Mouse (Mus musculus) cerebellum, postnatal 25 days (tissue): Measurements from ENCODE around the gene Gga1.
"Not testable (repeated sequence)": the region's sequence is repeated elsewhere in the genome, so short reads cannot be mapped to it uniquely, and the experiment has no call there.

ENCODE experiments used
- DNase-seq, 2 experiments: peaks; one replicate each; pipeline ENCODE4 v3.0.0; 2021; ENCODE audit warnings: mixed read lengths in 2 of 2

Gga1 gene

DNA sequence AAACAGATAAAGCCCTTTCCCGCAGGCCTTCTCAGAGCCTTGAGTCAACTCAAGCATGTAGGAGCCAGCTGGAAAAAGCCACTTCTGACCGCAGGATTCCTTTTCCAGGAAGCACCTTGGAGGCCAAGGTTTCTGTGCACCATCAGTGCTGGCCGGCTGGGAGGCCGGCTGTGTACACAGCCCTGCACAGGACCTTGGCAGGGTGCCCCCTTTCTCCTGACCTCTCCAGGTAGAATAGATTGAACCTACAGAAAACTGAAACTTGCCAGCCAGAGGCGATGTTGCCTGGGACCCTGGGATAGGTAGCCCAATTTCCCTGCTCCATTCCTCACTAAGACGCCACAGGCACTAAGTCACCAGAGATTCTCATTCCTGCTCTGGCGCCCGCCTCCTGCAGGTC, 31.1 kb upstream of the Gga1 start:
- peak in 1 of 2 experiments; percentile 40 for DNase-seq

- DNase-seq = no peak
Measured at GRCm38 (mm10) chr15:78846352-78846751, 30.6 kb upstream of the Gga1 start.

GRCm38 (mm10) chr15:78846805-78847204, 30.2 kb upstream of the Gga1 start:
- DNase-seq = not testable (repeated sequence)

- peak; percentile 84 to 89 for DNase-seq
Measured at GRCm38 (mm10) chr15:78848467-78848866, 28.5 kb upstream of the Gga1 start.

GRCm38 (mm10) chr15:78849485-78849884, 27.5 kb upstream of the Gga1 start:
- no peak for DNase-seq

DNA sequence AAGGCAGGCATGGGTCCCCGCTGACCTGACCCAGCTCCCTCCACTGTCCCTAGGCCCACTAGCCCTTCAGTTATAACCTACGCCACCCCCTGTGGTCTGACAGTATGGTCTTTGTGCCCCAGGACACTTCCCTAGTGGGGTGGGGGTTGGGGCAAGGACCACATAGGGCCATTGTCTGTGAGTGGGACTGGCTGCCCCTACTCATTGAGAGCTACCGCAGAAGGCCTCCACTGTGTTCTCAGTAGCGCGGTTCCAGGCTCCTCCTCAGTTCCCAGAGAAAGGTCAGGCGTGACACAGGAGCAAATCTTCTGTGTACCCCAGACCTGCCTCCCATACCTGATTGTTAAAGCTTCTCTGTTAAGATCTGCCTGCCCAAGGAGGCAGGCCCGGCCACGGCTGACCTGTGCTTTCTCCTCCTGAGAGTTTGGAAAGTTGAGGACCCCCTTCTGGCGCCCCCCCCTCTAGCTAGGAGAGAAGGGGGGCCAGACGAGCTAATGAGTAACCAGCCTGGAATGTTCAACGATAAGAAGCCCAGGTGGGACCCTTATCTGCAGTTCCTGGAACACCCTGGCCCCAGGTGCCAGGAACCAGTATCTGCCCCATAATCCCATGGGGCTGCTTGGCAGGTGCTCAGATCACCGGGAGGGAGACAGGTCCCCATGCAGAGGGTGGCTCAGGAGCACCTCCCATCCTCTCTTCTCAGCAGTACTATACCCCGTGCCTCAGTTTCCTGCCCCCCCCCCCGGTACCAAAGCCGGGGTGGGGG, 26.7 kb upstream of the Gga1 start:
- DNase-seq = peak in 1 of 2 experiments; percentile 25

- DNase-seq = no peak
Measured at GRCm38 (mm10) chr15:78850944-78851343, 26.0 kb upstream of the Gga1 start.

GRCm38 (mm10) chr15:78851505-78852153, 25.4 kb upstream of the Gga1 start:
- peak; percentile 95 to 97 for DNase-seq

GRCm38 (mm10) chr15:78855303-78855965, 21.6 kb upstream of the Gga1 start, which contains the start of gene Lgals2:
TSS of gene Lgals2 (minus strand) at chr15:78855529.
- no peak for DNase-seq

GRCm38 (mm10) chr15:78857009-78857408, 20.0 kb upstream of the Gga1 start:
- DNase-seq = peak; percentile 58 to 76

GRCm38 (mm10) chr15:78859311-78859710, 17.7 kb upstream of the Gga1 start:
- DNase-seq = peak; percentile 78 to 82

- peak in 1 of 2 experiments; percentile 34 for DNase-seq
Measured at GRCm38 (mm10) chr15:78859714-78860113, 17.3 kb upstream of the Gga1 start.

GRCm38 (mm10) chr15:78862280-78862679, 14.7 kb upstream of the Gga1 start:
- DNase-seq = no peak

DNA sequence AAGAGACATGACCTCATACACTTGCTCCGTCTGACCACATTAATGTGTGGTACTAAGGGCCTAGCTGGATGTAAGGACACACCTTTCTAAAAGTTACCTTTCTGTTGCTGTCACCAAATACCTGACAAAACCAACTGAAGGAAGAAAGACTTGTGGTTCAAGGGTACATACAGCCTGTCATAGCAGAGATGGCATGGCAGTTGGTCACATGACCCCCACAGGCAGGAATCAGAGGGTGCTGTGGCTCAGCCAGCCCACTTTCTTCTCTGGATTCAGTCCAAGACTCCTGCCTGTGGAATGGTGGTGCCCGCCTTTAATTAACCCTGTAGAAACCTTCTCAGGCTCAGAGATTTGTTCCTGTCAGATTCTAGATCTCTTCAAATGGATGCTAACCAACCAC, 13.8 kb upstream of the Gga1 start:
- DNase-seq = no peak

GRCm38 (mm10) chr15:78863852-78864253, 13.1 kb upstream of the Gga1 start:
- DNase-seq = no peak

GRCm38 (mm10) chr15:78868398-78868797, 8.6 kb upstream of the Gga1 start:
- no peak for DNase-seq

DNA sequence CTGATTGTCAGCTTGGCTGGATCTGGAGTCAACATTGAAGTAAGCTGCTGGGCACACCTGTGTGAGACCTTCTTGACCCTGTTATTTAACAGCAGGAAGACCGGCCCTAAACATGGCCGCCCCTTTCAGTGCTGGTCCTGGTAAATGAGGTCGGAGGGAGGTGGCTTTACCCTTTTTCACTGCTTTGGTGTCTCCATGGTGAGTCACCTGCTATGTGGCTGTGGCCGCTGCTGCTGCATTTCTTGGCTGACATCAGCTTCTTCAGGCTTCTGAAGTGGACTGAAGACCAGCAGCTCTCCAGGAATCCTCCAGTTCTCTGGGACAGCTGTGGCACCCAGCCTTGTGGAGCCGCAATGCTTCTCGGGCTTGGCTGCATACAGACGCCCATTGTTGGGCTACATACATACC, 8.2 kb upstream of the Gga1 start:
- DNase-seq = no peak

DNA sequence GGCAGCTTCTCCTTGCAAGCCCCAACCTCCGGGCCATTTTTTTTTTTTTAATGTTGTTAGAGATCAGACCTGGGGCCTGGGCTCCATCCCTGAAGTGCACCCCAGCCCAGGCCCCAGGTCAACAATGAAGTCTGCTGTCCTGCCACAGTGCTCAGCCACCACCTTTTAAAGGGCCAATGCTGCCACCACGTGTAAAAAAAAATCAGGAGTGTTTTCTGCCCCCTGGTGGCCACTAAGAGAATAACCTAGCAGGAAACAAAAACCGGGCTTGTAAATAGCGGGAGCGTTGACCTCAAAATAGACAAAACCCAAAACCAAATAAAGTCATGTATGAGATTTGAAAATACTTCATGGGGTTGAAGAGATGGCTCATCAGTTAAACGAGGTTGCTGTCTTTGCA, 7.2 kb upstream of the Gga1 start:
- peak; percentile 62 to 74 for DNase-seq

DNA sequence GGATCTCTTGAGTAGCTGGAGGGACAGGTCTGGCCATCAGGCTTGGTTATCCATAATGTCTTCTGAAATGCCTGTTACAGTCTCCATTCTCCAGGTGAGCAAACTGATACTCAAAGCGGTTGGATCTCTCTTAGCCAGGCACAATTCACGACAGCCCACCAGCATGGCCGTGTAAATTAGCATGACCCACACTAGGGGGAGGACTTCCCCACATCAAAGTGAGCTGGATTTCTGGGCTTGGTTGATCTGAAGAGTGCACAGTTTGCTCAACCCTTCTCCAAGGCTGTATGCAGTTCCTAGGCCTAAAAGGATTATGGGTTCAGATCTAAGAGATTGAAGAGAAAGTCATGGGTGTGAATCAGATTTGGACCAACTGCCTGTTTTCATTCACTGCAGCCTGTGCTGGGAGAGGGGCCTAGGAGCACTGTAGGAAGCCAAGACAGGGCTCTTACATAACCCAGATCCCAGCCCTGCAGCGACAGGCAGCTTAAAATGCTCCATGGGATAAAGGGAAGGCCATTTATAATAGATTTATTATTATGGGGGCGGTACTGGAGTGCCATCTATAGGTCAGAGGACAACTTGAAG, 4.9 kb upstream of the Gga1 start:
- no peak for DNase-seq

GRCm38 (mm10) chr15:78873803-78874435, 3.1 kb upstream of the Gga1 start:
- DNase-seq = no peak

GRCm38 (mm10) chr15:78874989-78875388, 2.0 kb upstream of the Gga1 start:
- DNase-seq = no peak

GRCm38 (mm10) chr15:78875537-78875936, 1.5 kb upstream of the Gga1 start:
- no peak for DNase-seq

DNA sequence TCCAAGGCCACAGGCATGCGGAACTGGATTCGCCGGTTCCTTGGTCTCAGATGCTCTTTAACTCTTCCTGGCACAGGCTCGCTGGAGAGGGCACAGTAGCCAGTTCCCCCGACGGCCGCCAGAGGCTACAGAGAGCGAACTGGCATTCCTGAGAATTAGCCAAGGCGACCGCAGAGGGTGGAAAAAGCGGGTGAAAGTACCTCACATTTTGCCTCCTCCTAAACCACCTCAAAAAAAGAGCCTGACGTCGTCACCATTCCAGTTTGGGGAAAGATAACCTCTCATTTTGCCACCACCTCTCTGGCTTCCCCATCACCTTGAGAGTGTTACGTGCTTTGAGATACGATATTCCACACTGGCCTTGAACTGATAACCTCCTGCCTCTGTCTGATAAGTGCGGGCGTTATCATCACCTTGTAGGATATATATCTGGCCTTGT, 713 bp upstream of the Gga1 start:
- DNase-seq = peak; percentile 87 to 91
